Mouse (Mus musculus) bone marrow, adult 2 months (tissue): ENCODE measurements around the gene Plekhg2.

ENCODE experiments used
- CTCF ChIP-seq: fragments of 200-500 bp; IDR thresholded peaks from 2 replicates; pipeline ENCODE4 v1.5.1; 2011; ENCODE audit warnings: low read length, control low read depth; ENCODE audit not compliant: control insufficient read depth, insufficient read depth
- POLR2A ChIP-seq: fragments of 200-500 bp; IDR thresholded peaks from 2 replicates; pipeline ENCODE4 v1.6.1; 2011; ENCODE audit warnings: low read depth, mild to moderate bottlenecking, control low read depth, low read length, borderline replicate concordance; ENCODE audit not compliant: control insufficient read depth

DNA sequence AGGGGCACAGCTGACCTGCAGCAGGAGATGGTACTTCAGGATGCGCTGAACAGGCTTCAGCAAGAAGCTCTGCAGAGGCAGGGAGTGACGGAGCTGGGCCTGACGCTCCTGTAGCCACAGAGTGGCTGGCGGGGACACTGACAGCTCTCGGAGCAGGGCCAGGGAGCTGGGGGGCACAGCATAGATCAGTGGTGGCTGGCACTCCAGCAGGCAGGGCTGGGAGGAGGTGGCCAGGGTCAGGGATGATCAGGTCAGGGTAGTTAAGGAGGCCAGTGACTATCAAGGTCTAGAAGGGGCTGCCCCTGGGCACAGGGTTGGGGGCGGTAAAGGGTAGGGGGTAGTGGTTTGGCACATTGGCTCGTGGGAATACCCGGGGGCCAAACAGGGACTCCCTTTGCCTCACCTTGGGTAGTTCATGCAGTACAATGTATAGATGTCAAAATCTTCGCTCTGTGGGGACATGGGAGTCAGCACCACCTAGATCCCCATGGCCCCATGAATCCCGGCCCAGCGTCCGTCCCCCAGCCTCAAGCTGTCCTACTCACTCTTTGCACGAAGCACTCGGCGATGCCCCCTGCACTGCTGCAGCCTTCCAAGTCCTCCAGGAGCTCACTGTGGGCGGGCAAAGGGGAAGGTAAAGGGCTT lies 4.0 kb downstream of the Plekhg2 start:
- no peak for TF ChIP-seq CTCF
- TF ChIP-seq POLR2A = no peak; the same call in 1 of the 2 replicates
